Mouse (Mus musculus) right cerebral cortex, postnatal 10 days (tissue): Measurements from ENCODE around the gene Anxa7.
A peak's percentile ranks its signal among the peaks of the same experiment; 100 is the strongest.

Experiments used
- DNase-seq, 2 experiments: peaks; one replicate each; pipeline ENCODE4 v3.0.0; 2021; ENCODE audit warnings: low spot score in 2 of 2

The Anxa7 gene

GRCm38 (mm10) chr14:20432420-20432819, 47.5 kb downstream of the Anxa7 start:
- DNase-seq = no peak

GRCm38 (mm10) chr14:20431726-20432125, 48.2 kb downstream of the Anxa7 start:
- DNase-seq = no peak

GRCm38 (mm10) chr14:20429833-20430232, 50.1 kb downstream of the Anxa7 start:
- no peak for DNase-seq

- no peak for DNase-seq
These were observed 51.3 kb downstream of the Anxa7 start for GRCm38 (mm10) chr14:20428593-20428992.

GRCm38 (mm10) chr14:20423046-20423445, 56.9 kb downstream of the Anxa7 start:
- DNase-seq = no peak

GRCm38 (mm10) chr14:20422257-20422656, 57.7 kb downstream of the Anxa7 start:
- peak; percentile 31 to 36 for DNase-seq
